Mouse (Mus musculus) bone marrow macrophage, adult 2 months (primary cell): ENCODE results near the gene Pik3cg.

Experiments
- CTCF ChIP-seq: IDR thresholded peaks from 2 replicates; pipeline ENCODE4 v1.5.1; 2012; ENCODE audit warnings: low read depth, mild to moderate bottlenecking, low read length, moderate library complexity
- POLR2A ChIP-seq: IDR thresholded peaks from 2 replicates; pipeline ENCODE4 v1.6.1; 2012; ENCODE audit warnings: mild to moderate bottlenecking, low read depth, low read length, borderline replicate concordance

- no peak for TF ChIP-seq POLR2A
- no peak for TF ChIP-seq CTCF
Observed at GRCm38 (mm10) chr12:32202583-32202982, 5.9 kb downstream of the Pik3cg start.
